Mouse (Mus musculus): ENCODE measurements at regions not wholly inside any gene's neighbourhood (a gene's known extent, or its start where the extent isn't known, plus 50 kb on each side); places are given as distances from the start of the nearest gene placed in this dataset.

GRCm38 (mm10) chr6:145302907-145303640, 53.0 kb upstream of the Kras start:
- no peak for DNase-seq (ENCODE audit: extremely low read depth, low read depth, low spot score)
- Histone ChIP-seq H3K4me3 (ENCODE audit: insufficient read depth, low read depth, low read length) (peak overlapping the region; percentile 42), H3K79me2 (ENCODE audit: control insufficient read depth, insufficient read depth, low read length) (no peaks in the 10 kb centered on the region), H3K9ac (ENCODE audit: low read depth, low read length) (0 out of 2 replicates have a peak overlapping the region, but pooled peaks have one; percentile 18), H3K36me3 (ENCODE audit: control insufficient read depth, insufficient read depth, low read length) (no peaks in the 10 kb centered on the region), H3K4me1 (ENCODE audit: control insufficient read depth, insufficient read depth, low read length) (no peaks in the 10 kb centered on the region), H3K27me3 (ENCODE audit: control insufficient read depth, insufficient read depth, low read length) (no peaks in the 10 kb centered on the region), H3K27ac (replicated peaks; ENCODE audit: insufficient read depth, low read depth, low read length) (peak overlapping the region; percentile 12; the same call in 1 of the 2 replicates)
- 52% methylated on average over 22 of the region's 22 CpGs for WGBS
- TF ChIP-seq POLR2A (IDR thresholded peaks at IDR 0.05; ENCODE audit: extremely low read depth, insufficient read depth, low read length) (no peak), CTCF (IDR thresholded peaks at IDR 0.05; ENCODE audit: low read depth, low read length) (no peak)

- Histone ChIP-seq H3K9ac (ENCODE audit: low read depth, low read length) (no peak overlapping the region), H3K27me3 (ENCODE audit: control insufficient read depth, insufficient read depth, low read length) (no peaks in the 10 kb centered on the region), H3K36me3 (ENCODE audit: control insufficient read depth, insufficient read depth, low read length) (no peaks in the 10 kb centered on the region), H3K27ac (replicated peaks; ENCODE audit: insufficient read depth, low read depth, low read length) (no peak overlapping the region), H3K4me3 (ENCODE audit: insufficient read depth, low read depth, low read length) (no peak overlapping the region), H3K79me2 (ENCODE audit: control insufficient read depth, insufficient read depth, low read length) (no peaks in the 10 kb centered on the region), H3K4me1 (ENCODE audit: control insufficient read depth, insufficient read depth, low read length) (no peaks in the 10 kb centered on the region)
- WGBS, result 75% methylated on average over 10 of the region's 10 CpGs
- DNase-seq (ENCODE audit: extremely low read depth, low read depth, low spot score), result no peak
- TF ChIP-seq POLR2A (IDR thresholded peaks at IDR 0.05; ENCODE audit: extremely low read depth, insufficient read depth, low read length) (no peak), CTCF (IDR thresholded peaks at IDR 0.05; ENCODE audit: low read depth, low read length) (no peak)
Measured at GRCm38 (mm10) chr6:145302105-145302504, 52.1 kb upstream of the Kras start.

- Histone ChIP-seq H3K4me1 (ENCODE audit: control insufficient read depth, insufficient read depth, low read length) (no peaks in the 10 kb centered on the region), H3K79me2 (ENCODE audit: control insufficient read depth, insufficient read depth, low read length) (no peaks in the 10 kb centered on the region), H3K36me3 (ENCODE audit: control insufficient read depth, insufficient read depth, low read length) (no peaks in the 10 kb centered on the region), H3K27ac (replicated peaks; ENCODE audit: insufficient read depth, low read depth, low read length) (no peak overlapping the region), H3K27me3 (ENCODE audit: control insufficient read depth, insufficient read depth, low read length) (no peaks in the 10 kb centered on the region), H3K4me3 (ENCODE audit: insufficient read depth, low read depth, low read length) (no peak overlapping the region), H3K9ac (ENCODE audit: low read depth, low read length) (no peak overlapping the region)
- TF ChIP-seq CTCF (IDR thresholded peaks at IDR 0.05; ENCODE audit: low read depth, low read length) (no peak), POLR2A (IDR thresholded peaks at IDR 0.05; ENCODE audit: extremely low read depth, insufficient read depth, low read length) (no peak)
- DNase-seq (ENCODE audit: extremely low read depth, low read depth, low spot score), result no peak
- 76% methylated on average over 6 of the region's 6 CpGs for WGBS
Measured at GRCm38 (mm10) chr6:145300266-145300858, 50.3 kb upstream of the Kras start.
